9 mouse cellular contexts compared by ENCODE assay signal in genomic region chr17:56950915-56951314, GRCm38 (mm10). TPM values are rescaled to one million over a fixed set of nuclear protein-coding genes. Genes with fewer than 3 reads are reported as not detected.
DNase-seq lines count a peak whose midpoint lies in the region; ATAC-seq and TF ChIP-seq lines count a peak whose summit lies in the region.
"Had no signal": no experiment of that assay in that cellular context is flagged by ENCODE, and none has a peak within 500 bp of the region (broad histone marks: within the 10 kb centered on the region; RNA-seq: fewer than 3 reads in every experiment).

No protein-coding gene starts in this region.

- intact Hi-C loops in left cerebral cortex, adult 2 months (cut with DNase I): loop anchor here (2.0 to 5.0 kb wide), 2 partner anchors 54 to 144 kb away; no protein-coding TSS in a partner anchor
- intact Hi-C loops in left cerebral cortex, postnatal 10 days (cut with DNase I): no loop called here

- no peak for TF ChIP-seq POLR2A in MEL (IDR thresholded peaks at IDR 0.05; ENCODE audit: control insufficient read depth in 1 of 2, insufficient read depth in 1 of 2, low read depth in 1 of 2, low read length in 2 of 2, poor library complexity in 1 of 2)
- TF ChIP-seq POLR2A in bone marrow macrophage, adult 2 months (IDR thresholded peaks at IDR 0.05; ENCODE audit: borderline replicate concordance, low read depth, low read length): no peak

- 12% methylated on average over 3 of the region's 3 CpGs for WGBS in limb, embryonic 11.5 days

- no peak overlapping the region for H3K4me2 ChIP-seq in limb, embryonic 11.5 days (ENCODE audit: low read depth, severe bottlenecking)

- TF ChIP-seq CTCF in left cerebral cortex, adult 2 months (IDR thresholded peaks at IDR 0.05): peak; percentile 84
- TF ChIP-seq CTCF in MEL (IDR thresholded peaks at IDR 0.05 in 2 of 3, conservative IDR thresholded peaks at IDR 0.05 in 1 of 3; ENCODE audit: control insufficient read depth in 1 of 3, insufficient read depth in 1 of 3, low read depth in 2 of 3, low read length in 3 of 3, poor library complexity in 1 of 3, severe bottlenecking in 1 of 3): peak; percentile 91 to 96 (median 92)
- peak; percentile 99 for TF ChIP-seq CTCF in bone marrow macrophage, adult 2 months (IDR thresholded peaks at IDR 0.05; ENCODE audit: low read depth, low read length)

- no peak for TF ChIP-seq EP300 in MEL (IDR thresholded peaks at IDR 0.05; ENCODE audit: low read depth in 1 of 2, low read length in 2 of 2)

- DNase-seq in left cerebral cortex, adult 2 months (ENCODE audit: extremely low spot score in 1 of 2, low spot score in 2 of 2): peak in 1 of 2 experiments; percentile 47
- no peak for DNase-seq in left cerebral cortex, postnatal 10 days (ENCODE audit: extremely low spot score in 1 of 2, low spot score in 2 of 2)
- DNase-seq in MEL (ENCODE audit: low read depth, low spot score): peak; percentile 80
- peak; percentile 71 for DNase-seq in limb, embryonic 11.5 days (ENCODE audit: low spot score)
- peak; percentile 8 for DNase-seq in retina, postnatal 7 days (ENCODE audit: low read depth, low spot score)
- no peak for DNase-seq in left cerebral cortex, adult 11 months (ENCODE audit: low spot score)

- H3K9me3 ChIP-seq in MEL (replicated peaks; ENCODE audit: insufficient read depth, low read length): no peaks in the 10 kb centered on the region
- no peaks in the 10 kb centered on the region for H3K9me3 ChIP-seq in limb, embryonic 11.5 days (ENCODE audit: control insufficient read depth, low read length)

- peak; percentile 80 for ATAC-seq in erythroid progenitor cell, adult 5-6 weeks (replicated peaks; ENCODE audit: low FRiP score, poor library complexity, severe bottlenecking)
- no peak for ATAC-seq in limb, embryonic 11.5 days (ENCODE audit: insufficient number of reproducible peaks, low FRiP score, low TSS enrichment, low read depth)

- H3K79me2 ChIP-seq in MEL (ENCODE audit: control insufficient read depth, insufficient read depth, low read length, poor library complexity): no peaks in the 10 kb centered on the region

- no peak overlapping the region for H3K27ac ChIP-seq in left cerebral cortex, adult 2 months
- no peak overlapping the region for H3K27ac ChIP-seq in MEL (ENCODE audit: control insufficient read depth, low read depth, low read length)
- no peak overlapping the region for H3K27ac ChIP-seq in bone marrow macrophage, adult 2 months (ENCODE audit: insufficient read depth, low read depth, low read length)
- no peak overlapping the region for H3K27ac ChIP-seq in limb, embryonic 11.5 days (replicated peaks; ENCODE audit: low read depth, low read length)

- no peak overlapping the region for H3K9ac ChIP-seq in MEL (ENCODE audit: control insufficient read depth, low read depth, low read length, poor library complexity, severe bottlenecking)
- H3K9ac ChIP-seq in limb, embryonic 11.5 days (ENCODE audit: low read length): no peak overlapping the region

- H3K27me3 ChIP-seq in MEL (ENCODE audit: control insufficient read depth in 1 of 2, insufficient read depth in 2 of 2, low read length in 2 of 2): peaks cover 3 to 4% of the 10 kb centered on the region in 2 experiments; a peak in 3 of 4 replicates
- no peaks in the 10 kb centered on the region for H3K27me3 ChIP-seq in limb, embryonic 11.5 days (ENCODE audit: control insufficient read depth, insufficient read depth, low read length)

- TF ChIP-seq RAD21 in MEL (IDR thresholded peaks at IDR 0.05; ENCODE audit: low read depth, low read length): peak; percentile 79

- no peaks in the 10 kb centered on the region for H3K4me1 ChIP-seq in MEL (ENCODE audit: control insufficient read depth in 1 of 2, insufficient read depth in 2 of 2, low read length in 2 of 2)
- no peaks in the 10 kb centered on the region for H3K4me1 ChIP-seq in bone marrow macrophage, adult 2 months (ENCODE audit: control insufficient read depth, insufficient read depth, low read length)
- H3K4me1 ChIP-seq in limb, embryonic 11.5 days (ENCODE audit: control insufficient read depth, insufficient read depth, low read length): no peaks in the 10 kb centered on the region

- no peaks in the 10 kb centered on the region for H3K36me3 ChIP-seq in MEL (ENCODE audit: control insufficient read depth in 1 of 2, insufficient read depth in 2 of 2, low read length in 2 of 2)
- H3K36me3 ChIP-seq in limb, embryonic 11.5 days (ENCODE audit: control insufficient read depth, insufficient read depth, low read length): no peaks in the 10 kb centered on the region

- no peak overlapping the region for H3K4me3 ChIP-seq in left cerebral cortex, adult 2 months
- H3K4me3 ChIP-seq in MEL (ENCODE audit: control insufficient read depth in 1 of 2, insufficient read depth in 1 of 2, low read depth in 2 of 2, low read length in 2 of 2): no peak overlapping the region
- no peak overlapping the region for H3K4me3 ChIP-seq in bone marrow macrophage, adult 2 months (ENCODE audit: insufficient read depth, low read length)
- H3K4me3 ChIP-seq in limb, embryonic 11.5 days (ENCODE audit: low read depth, low read length): no peak overlapping the region

TF ChIP-seq in MEL, 35 proteins besides CTCF, POLR2A, EP300 and RAD21 (continues in another document):
- TF ChIP-seq USF2 (IDR thresholded peaks at IDR 0.05; ENCODE audit: borderline replicate concordance in 1 of 2, insufficient read depth in 1 of 2, low read depth in 1 of 2, low read length in 2 of 2): no peak
- TF ChIP-seq ZKSCAN1 (IDR thresholded peaks at IDR 0.05; ENCODE audit: low read depth, low read length): no peak
- TF ChIP-seq RCOR1 (IDR thresholded peaks at IDR 0.05; ENCODE audit: low read depth, low read length): no peak
- TF ChIP-seq TAL1 (IDR thresholded peaks at IDR 0.05; ENCODE audit: low read length): no peak
- peak; percentile 53; the same call in 1 of the 2 replicates for TF ChIP-seq BHLHE40 (IDR thresholded peaks at IDR 0.05; ENCODE audit: borderline replicate concordance, low read depth, low read length)
- TF ChIP-seq ZC3H11A (IDR thresholded peaks at IDR 0.05; ENCODE audit: low read depth, low read length): peak; percentile 74

RNA-seq across cellular contexts. Expression of gene Mllt1, which starts 15.7 kb away (rescaled TPM):
- total RNA-seq in left cerebral cortex, adult 2 months (2021): 10 to 100 TPM; 80.8 to 87.6 TPM
- 10 to 100 TPM; 66.2 to 78.3 TPM for total RNA-seq in left cerebral cortex, postnatal 10 days (2021)
- 21.7 and 25.0 TPM in 2 replicates for total RNA-seq in MEL (2012; rRNA removed)
- polyA plus RNA-seq in MEL (2012; ENCODE audit: insufficient read depth in 1 of 2, insufficient read length in 2 of 2, low read depth in 1 of 2, low replicate concordance in 2 of 2, missing spikeins in 1 of 2): 10 to 100 TPM in 1 of 2 experiments, not detected in 1; 63.0 TPM
- polyA plus RNA-seq in bone marrow macrophage, adult 2 months (2012; ENCODE audit: insufficient read depth, insufficient read length, missing spikeins): 10.8 and 15.5 TPM in 2 replicates
- total RNA-seq in erythroid progenitor cell, adult 5-6 weeks (2015; ENCODE audit: low replicate concordance): 3.4 and 9.4 TPM in 2 replicates
- 4.4 and 6.4 TPM in 2 replicates for total RNA-seq in erythroid progenitor cell, adult 5-6 weeks (2017; ENCODE audit: low replicate concordance)
- 33.6 and 43.1 TPM in 2 replicates for polyA plus RNA-seq in limb, embryonic 11.5 days (2014; fragmentation: Nextera tagmentation; extraction: Ambion mirVana)

RNA-seq across cellular contexts. Expression of gene Acer1, which starts 31.0 kb away (rescaled TPM):
- total RNA-seq in left cerebral cortex, adult 2 months (2021): not detected
- total RNA-seq in left cerebral cortex, postnatal 10 days (2021): not detected
- not detected in 2 replicates for total RNA-seq in MEL (2012; rRNA removed)
- polyA plus RNA-seq in MEL (2012; ENCODE audit: insufficient read depth in 1 of 2, insufficient read length in 2 of 2, low read depth in 1 of 2, low replicate concordance in 2 of 2, missing spikeins in 1 of 2): under 1 TPM in 1 of 2 experiments, not detected in 1; 0.03 TPM
- polyA plus RNA-seq in bone marrow macrophage, adult 2 months (2012; ENCODE audit: insufficient read depth, insufficient read length, missing spikeins): not detected in 2 replicates
- not detected in 2 replicates for total RNA-seq in erythroid progenitor cell, adult 5-6 weeks (2015; ENCODE audit: low replicate concordance)
- not detected in 2 replicates for total RNA-seq in erythroid progenitor cell, adult 5-6 weeks (2017; ENCODE audit: low replicate concordance)
- polyA plus RNA-seq in limb, embryonic 11.5 days (2014; fragmentation: Nextera tagmentation; extraction: Ambion mirVana): not detected in 2 replicates

RNA-seq across cellular contexts. Expression of gene Clpp, which starts 39.2 kb away (rescaled TPM):
- 10 to 100 TPM; 62.4 to 64.7 TPM for total RNA-seq in left cerebral cortex, adult 2 months (2021)
- 10 to 100 TPM; 51.0 to 52.6 TPM for total RNA-seq in left cerebral cortex, postnatal 10 days (2021)
- total RNA-seq in MEL (2012; rRNA removed): 177 TPM in 2 replicates
- polyA plus RNA-seq in MEL (2012; ENCODE audit: insufficient read depth in 1 of 2, insufficient read length in 2 of 2, low read depth in 1 of 2, low replicate concordance in 2 of 2, missing spikeins in 1 of 2): 100 to 1,000 TPM in 1 of 2 experiments, not detected in 1; 178 TPM
- polyA plus RNA-seq in bone marrow macrophage, adult 2 months (2012; ENCODE audit: insufficient read depth, insufficient read length, missing spikeins): 18.1 and 19.6 TPM in 2 replicates
- total RNA-seq in erythroid progenitor cell, adult 5-6 weeks (2015; ENCODE audit: low replicate concordance): 2.2 and 26.8 TPM in 2 replicates
- total RNA-seq in erythroid progenitor cell, adult 5-6 weeks (2017; ENCODE audit: low replicate concordance): 10.8 and 15.7 TPM in 2 replicates
- 155 and 159 TPM in 2 replicates for polyA plus RNA-seq in limb, embryonic 11.5 days (2014; fragmentation: Nextera tagmentation; extraction: Ambion mirVana)

RNA-seq across cellular contexts. Expression of gene Alkbh7, which starts 46.2 kb away (rescaled TPM):
- total RNA-seq in left cerebral cortex, adult 2 months (2021): 10 to 100 TPM; 22.8 to 26.9 TPM
- total RNA-seq in left cerebral cortex, postnatal 10 days (2021): 10 to 100 TPM; 25.7 to 30.4 TPM
- total RNA-seq in MEL (2012; rRNA removed): 22.5 and 26.4 TPM in 2 replicates
- polyA plus RNA-seq in MEL (2012; ENCODE audit: insufficient read depth in 1 of 2, insufficient read length in 2 of 2, low read depth in 1 of 2, low replicate concordance in 2 of 2, missing spikeins in 1 of 2): 10 to 100 TPM in 1 of 2 experiments, not detected in 1; 18.9 TPM
- 12.5 and 13.6 TPM in 2 replicates for polyA plus RNA-seq in bone marrow macrophage, adult 2 months (2012; ENCODE audit: insufficient read depth, insufficient read length, missing spikeins)
- total RNA-seq in erythroid progenitor cell, adult 5-6 weeks (2015; ENCODE audit: low replicate concordance): not detected in 2 replicates
- total RNA-seq in erythroid progenitor cell, adult 5-6 weeks (2017; ENCODE audit: low replicate concordance): 6.2 TPM in 1 of 2 replicates, not detected in the other
- 40.2 and 42.1 TPM in 2 replicates for polyA plus RNA-seq in limb, embryonic 11.5 days (2014; fragmentation: Nextera tagmentation; extraction: Ambion mirVana)

RNA-seq across cellular contexts. Expression of gene Pspn, which starts 48.9 kb away (rescaled TPM):
- total RNA-seq in left cerebral cortex, adult 2 months (2021): not detected
- not detected for total RNA-seq in left cerebral cortex, postnatal 10 days (2021)
- total RNA-seq in MEL (2012; rRNA removed): not detected in 2 replicates
- 1 to 10 TPM in 1 of 2 experiments, not detected in 1; 1.0 TPM for polyA plus RNA-seq in MEL (2012; ENCODE audit: insufficient read depth in 1 of 2, insufficient read length in 2 of 2, low read depth in 1 of 2, low replicate concordance in 2 of 2, missing spikeins in 1 of 2)
- not detected in 2 replicates for polyA plus RNA-seq in bone marrow macrophage, adult 2 months (2012; ENCODE audit: insufficient read depth, insufficient read length, missing spikeins)
- total RNA-seq in erythroid progenitor cell, adult 5-6 weeks (2015; ENCODE audit: low replicate concordance): not detected in 2 replicates
- not detected in 2 replicates for total RNA-seq in erythroid progenitor cell, adult 5-6 weeks (2017; ENCODE audit: low replicate concordance)
- polyA plus RNA-seq in limb, embryonic 11.5 days (2014; fragmentation: Nextera tagmentation; extraction: Ambion mirVana): 0.72 TPM in 1 of 2 replicates, not detected in the other
- polyA plus RNA-seq: large intestine, adult 2 months had no signal

Comparison
In these comparisons a context has a peak if more than half of its experiments do, and no peak if none do; other contexts are left out.
1. DNase-seq: peak in MEL (single experiment), limb, embryonic 11.5 days (single experiment) and retina, postnatal 7 days (single experiment); none in left cerebral cortex, postnatal 10 days (0 of 2) and left cerebral cortex, adult 11 months (single experiment).
2. Peak in every context shown above with its lines, with median percentiles within 50 percentile points of each other: CTCF ChIP-seq.